In genomic region chr5:102110031-102110430, GRCm38 (mm10) we compare ENCODE assay signal across 9 mouse cellular contexts. TPM values are rescaled to one million over a fixed set of nuclear protein-coding genes. Genes with fewer than 3 reads are reported as not detected.
A peak's percentile ranks its signal among the peaks of the same experiment; 100 is the strongest.
DNase-seq lines count a peak whose midpoint lies in the region; ATAC-seq and TF ChIP-seq lines count a peak whose summit lies in the region.
"Had no signal": no experiment of that assay in that cellular context is flagged by ENCODE, and none has a peak within 500 bp of the region (broad histone marks: within the 10 kb centered on the region; RNA-seq: fewer than 3 reads in every experiment).

No protein-coding gene starts in this region.

- no peak overlapping the region for H3K4me3 ChIP-seq in left cerebral cortex, adult 2 months
- H3K4me3 ChIP-seq: liver, embryonic 13.5 days had no signal

- no peak for TF ChIP-seq CTCF in left cerebral cortex, adult 2 months (IDR thresholded peaks at IDR 0.05)

- no peak for ATAC-seq in cerebellum, adult (ENCODE audit: insufficient number of reproducible peaks, low FRiP score, low TSS enrichment)

- intact Hi-C loops in left cerebral cortex, adult 2 months (cut with DNase I): loop anchor here (1.0 kb wide), 1 partner anchor 25 kb away; no protein-coding TSS in a partner anchor

- DNase-seq in cerebellum, postnatal 10 days: peak; percentile 12 to 18
- DNase-seq in frontal cortex, postnatal 14 days (ENCODE audit: low spot score in 2 of 2): peak; percentile 61 to 77
- peak; percentile 71 to 72 for DNase-seq in left cerebral cortex, adult 2 months (ENCODE audit: extremely low spot score in 1 of 2, low spot score in 2 of 2)
- peak; percentile 77 to 91 for DNase-seq in right cerebral cortex, postnatal 10 days (ENCODE audit: low spot score in 2 of 2)
- DNase-seq in kidney, adult 11 months: no peak
- no peak for DNase-seq in kidney, adult 18-20 months
- DNase-seq in urinary bladder, postnatal 14 days (ENCODE audit: low spot score): no peak
- DNase-seq: liver, embryonic 13.5 days had no signal

- H3K27ac ChIP-seq in left cerebral cortex, adult 2 months: peak overlapping the region; percentile 55
- H3K27ac ChIP-seq: liver, embryonic 13.5 days had no signal

RNA-seq across cellular contexts. Expression of gene Wdfy3, which starts 40.3 kb away (rescaled TPM):
- 100 to 1,000 TPM; 139 to 145 TPM for total RNA-seq in left cerebral cortex, adult 2 months (2021)

Comparison
In these comparisons a context has a peak if more than half of its experiments do, and no peak if none do; other contexts are left out.
1. DNase-seq: peak in cerebellum, postnatal 10 days (2 of 2), frontal cortex, postnatal 14 days (2 of 2), left cerebral cortex, adult 2 months (2 of 2) and right cerebral cortex, postnatal 10 days (2 of 2); none in kidney, adult 11 months (single experiment), kidney, adult 18-20 months (single experiment) and urinary bladder, postnatal 14 days (single experiment).